Mouse (Mus musculus): ENCODE data around the gene Ldlrad1. TPM values are rescaled to one million over a fixed set of nuclear protein-coding genes. Genes with fewer than 3 reads are reported as not detected.

Gene Ldlrad1
- total and polyA plus RNA-seq, 3 experiments = 0.15 TPM; not detected in 2

DNA sequence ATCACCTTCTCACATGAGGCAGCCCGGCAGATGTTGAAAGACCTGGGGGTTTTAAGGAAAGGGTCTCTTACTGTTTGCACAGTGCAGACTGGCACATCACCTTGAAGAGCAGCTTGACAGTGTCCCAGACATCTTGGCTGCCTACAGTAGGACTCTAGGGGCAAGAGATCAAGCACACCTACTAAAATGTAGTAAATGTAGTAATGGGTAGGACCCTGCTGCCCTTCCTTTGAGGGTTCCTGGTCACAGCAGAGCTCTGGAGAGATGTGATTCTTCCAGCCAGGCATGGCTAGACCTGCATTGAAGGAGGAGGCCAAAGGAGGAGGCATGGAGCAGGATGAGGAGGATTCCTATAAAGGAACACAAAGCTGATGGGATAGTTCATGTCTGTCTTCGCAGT is 2.0 kb upstream of the Ldlrad1 start:
- no peak overlapping the region for H3K4me3 ChIP-seq (ENCODE audit: control insufficient read depth in 1 of 2, insufficient read depth in 1 of 2, low read depth in 2 of 2, low read length in 2 of 2)
- no peak for TF ChIP-seq MAZ (IDR thresholded peaks at IDR 0.05; ENCODE audit: low read depth, low read length)
- TF ChIP-seq NRF1 (IDR thresholded peaks at IDR 0.05; ENCODE audit: insufficient read depth, low read depth, low read length, poor library complexity, severe bottlenecking) = no peak
- no peak for TF ChIP-seq UBTF (IDR thresholded peaks at IDR 0.05; ENCODE audit: borderline replicate concordance, insufficient read depth, low read depth, low read length)
- no peak for TF ChIP-seq GATA1 (IDR thresholded peaks at IDR 0.05; ENCODE audit: low read depth, low read length)
- H3K4me1 ChIP-seq (ENCODE audit: control insufficient read depth in 1 of 2, insufficient read depth in 2 of 2, low read length in 2 of 2) = peaks cover 8 to 14% of the 10 kb centered on the region in 2 experiments
- DNase-seq (ENCODE audit: low read depth, low spot score) = no peak
- no peaks in the 10 kb centered on the region for H3K9me3 ChIP-seq (replicated peaks; ENCODE audit: insufficient read depth, low read length)
- H3K27ac ChIP-seq (ENCODE audit: control insufficient read depth, low read depth, low read length) = no peak overlapping the region
- no peak overlapping the region for H3K9ac ChIP-seq (ENCODE audit: control insufficient read depth, low read depth, low read length, poor library complexity, severe bottlenecking)
- no peaks in the 10 kb centered on the region for H3K27me3 ChIP-seq (ENCODE audit: control insufficient read depth in 1 of 2, insufficient read depth in 2 of 2, low read length in 2 of 2)
- H3K36me3 ChIP-seq (ENCODE audit: control insufficient read depth in 1 of 2, insufficient read depth in 2 of 2, low read length in 2 of 2) = peaks cover 2 to 7% of the 10 kb centered on the region in 2 experiments; a peak in 3 of 4 replicates
- H3K79me2 ChIP-seq (ENCODE audit: control insufficient read depth, insufficient read depth, low read length, poor library complexity) = no peaks in the 10 kb centered on the region

DNA sequence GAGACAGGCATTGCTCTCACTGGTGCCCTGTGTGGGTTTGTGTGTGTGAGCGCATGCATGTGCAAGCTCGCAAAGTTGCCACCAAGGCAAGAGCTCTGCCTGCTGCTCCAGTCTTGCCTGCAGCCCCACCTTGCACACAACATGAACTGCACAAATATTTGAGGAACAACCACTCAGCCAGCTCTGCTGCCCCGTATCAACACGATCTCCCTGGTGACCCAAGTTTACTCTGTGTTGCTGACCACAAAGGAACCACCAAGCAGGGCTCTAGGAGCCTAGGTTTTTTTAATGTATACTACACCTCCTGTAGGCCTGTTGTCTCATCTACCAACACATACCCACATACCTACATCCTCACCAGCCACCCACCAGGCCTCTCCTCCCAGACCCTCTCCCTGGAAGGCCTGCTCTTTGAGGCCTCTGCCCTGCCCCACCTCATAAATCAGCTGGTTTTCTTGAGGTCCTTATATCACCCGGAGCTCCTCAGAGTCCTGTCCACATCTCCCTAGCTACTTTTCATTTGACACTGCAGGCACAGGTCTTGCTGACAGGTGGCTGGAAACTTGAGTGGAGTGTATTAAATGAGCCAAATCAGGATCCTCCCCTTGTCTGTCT is 1.6 kb downstream of the Ldlrad1 start:
- H3K4me1 ChIP-seq (ENCODE audit: control insufficient read depth in 1 of 2, insufficient read depth in 2 of 2, low read length in 2 of 2) = peaks cover 8 to 23% of the 10 kb centered on the region in 2 experiments
- H3K9ac ChIP-seq (ENCODE audit: control insufficient read depth, low read depth, low read length, poor library complexity, severe bottlenecking) = no peak overlapping the region
- 0 out of 2 replicates have a peak, but pooled peaks have one; percentile 48 for TF ChIP-seq GATA1 (IDR thresholded peaks at IDR 0.05; ENCODE audit: low read depth, low read length)
- no peak for TF ChIP-seq ZKSCAN1 (IDR thresholded peaks at IDR 0.05; ENCODE audit: low read depth, low read length)
- TF ChIP-seq SIN3A (IDR thresholded peaks at IDR 0.05; ENCODE audit: low read length) = 0 out of 2 replicates have a peak, but pooled peaks have one; percentile 29
- peak; percentile 53 for TF ChIP-seq ZNF384 (IDR thresholded peaks at IDR 0.05; ENCODE audit: low read depth, low read length)
- TF ChIP-seq NELFE (IDR thresholded peaks at IDR 0.05; ENCODE audit: low read depth, low read length) = no peak
- peak; percentile 12 to 57; a peak in 3 of 4 replicates for TF ChIP-seq EP300 (IDR thresholded peaks at IDR 0.05; ENCODE audit: low read depth in 1 of 2, low read length in 2 of 2)
- 0 out of 2 replicates have a peak, but pooled peaks have one; percentile 24 for TF ChIP-seq ETS1 (IDR thresholded peaks at IDR 0.05; ENCODE audit: low read depth, low read length)
- H3K27me3 ChIP-seq (ENCODE audit: control insufficient read depth in 1 of 2, insufficient read depth in 2 of 2, low read length in 2 of 2) = no peaks in the 10 kb centered on the region
- peaks cover 0 to 7% of the 10 kb centered on the region in 2 experiments; a peak in 2 of 4 replicates for H3K36me3 ChIP-seq (ENCODE audit: control insufficient read depth in 1 of 2, insufficient read depth in 2 of 2, low read length in 2 of 2)
- peak; percentile 75 for DNase-seq (ENCODE audit: low read depth, low spot score)
- no peak overlapping the region for H3K27ac ChIP-seq (ENCODE audit: control insufficient read depth, low read depth, low read length)
- H3K4me3 ChIP-seq (ENCODE audit: control insufficient read depth in 1 of 2, insufficient read depth in 1 of 2, low read depth in 2 of 2, low read length in 2 of 2) = 0 out of 4 replicates have a peak overlapping the region, but pooled peaks of 1 of the 2 experiments have one; percentile 2
- H3K9me3 ChIP-seq (replicated peaks; ENCODE audit: insufficient read depth, low read length) = no peaks in the 10 kb centered on the region
- H3K79me2 ChIP-seq (ENCODE audit: control insufficient read depth, insufficient read depth, low read length, poor library complexity) = no peaks in the 10 kb centered on the region

DNA sequence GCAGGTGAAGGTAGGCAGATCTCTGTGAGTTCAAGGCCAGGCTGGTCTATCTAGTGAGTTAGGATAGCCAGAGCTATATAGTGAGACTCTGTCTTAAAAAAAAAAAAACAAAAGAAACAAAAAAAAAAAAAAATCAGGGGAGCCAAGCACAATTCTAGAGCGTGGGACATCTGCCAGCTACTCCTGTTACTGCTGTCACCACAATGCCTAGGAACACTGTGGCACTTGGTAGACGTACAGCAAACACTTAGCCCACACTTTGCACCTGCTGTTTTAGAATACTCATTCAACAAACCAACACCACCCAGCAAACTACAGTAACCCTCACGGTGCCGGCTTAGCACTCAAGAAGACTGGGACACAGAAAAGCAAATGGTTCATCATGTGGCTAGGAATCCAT is 2.5 kb downstream of the Ldlrad1 start:
- H3K9me3 ChIP-seq (replicated peaks; ENCODE audit: insufficient read depth, low read length) = no peaks in the 10 kb centered on the region
- H3K27ac ChIP-seq (ENCODE audit: control insufficient read depth, low read depth, low read length) = no peak overlapping the region
- H3K4me1 ChIP-seq (ENCODE audit: control insufficient read depth in 1 of 2, insufficient read depth in 2 of 2, low read length in 2 of 2) = peaks cover 8 to 23% of the 10 kb centered on the region in 2 experiments
- no peaks in the 10 kb centered on the region for H3K79me2 ChIP-seq (ENCODE audit: control insufficient read depth, insufficient read depth, low read length, poor library complexity)
- no peaks in the 10 kb centered on the region for H3K27me3 ChIP-seq (ENCODE audit: control insufficient read depth in 1 of 2, insufficient read depth in 2 of 2, low read length in 2 of 2)
- H3K9ac ChIP-seq (ENCODE audit: control insufficient read depth, low read depth, low read length, poor library complexity, severe bottlenecking) = no peak overlapping the region
- TF ChIP-seq EP300 (IDR thresholded peaks at IDR 0.05; ENCODE audit: low read depth in 1 of 2, low read length in 2 of 2) (no peak), ZNF384 (IDR thresholded peaks at IDR 0.05; ENCODE audit: low read depth, low read length) (peak; percentile 70)
- H3K36me3 ChIP-seq (ENCODE audit: control insufficient read depth in 1 of 2, insufficient read depth in 2 of 2, low read length in 2 of 2) = peaks cover 0 to 7% of the 10 kb centered on the region in 2 experiments; a peak in 2 of 4 replicates
- H3K4me3 ChIP-seq (ENCODE audit: control insufficient read depth in 1 of 2, insufficient read depth in 1 of 2, low read depth in 2 of 2, low read length in 2 of 2) = no peak overlapping the region
- DNase-seq (ENCODE audit: low read depth, low spot score) = no peak
